Mouse (Mus musculus): ENCODE measurements around the gene Cacnb2.
A peak's percentile ranks its signal among the peaks of the same experiment; 100 is the strongest.

Gene Cacnb2

DNA sequence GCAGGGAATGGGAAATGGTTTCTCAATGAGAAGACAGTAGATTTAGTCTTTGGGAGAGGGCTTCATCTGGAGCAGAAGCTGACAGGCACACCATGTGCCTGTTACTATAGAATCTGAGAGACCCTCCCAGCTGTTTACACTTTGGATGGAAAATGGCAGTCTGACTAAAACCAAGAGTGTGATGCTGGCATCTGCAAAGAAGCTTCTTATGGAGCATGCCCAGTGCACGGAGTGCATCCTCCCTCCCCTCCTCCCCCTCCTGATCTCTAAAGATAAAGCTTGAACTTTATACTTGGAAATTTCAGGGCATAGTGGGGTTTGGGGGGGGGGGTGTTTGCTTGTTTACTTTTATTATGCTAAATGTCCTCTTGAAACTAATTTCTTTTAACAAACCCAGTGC is 270.2 kb downstream of the Cacnb2 start:
- DNase-seq (ENCODE audit: low spot score): no peak

DNA sequence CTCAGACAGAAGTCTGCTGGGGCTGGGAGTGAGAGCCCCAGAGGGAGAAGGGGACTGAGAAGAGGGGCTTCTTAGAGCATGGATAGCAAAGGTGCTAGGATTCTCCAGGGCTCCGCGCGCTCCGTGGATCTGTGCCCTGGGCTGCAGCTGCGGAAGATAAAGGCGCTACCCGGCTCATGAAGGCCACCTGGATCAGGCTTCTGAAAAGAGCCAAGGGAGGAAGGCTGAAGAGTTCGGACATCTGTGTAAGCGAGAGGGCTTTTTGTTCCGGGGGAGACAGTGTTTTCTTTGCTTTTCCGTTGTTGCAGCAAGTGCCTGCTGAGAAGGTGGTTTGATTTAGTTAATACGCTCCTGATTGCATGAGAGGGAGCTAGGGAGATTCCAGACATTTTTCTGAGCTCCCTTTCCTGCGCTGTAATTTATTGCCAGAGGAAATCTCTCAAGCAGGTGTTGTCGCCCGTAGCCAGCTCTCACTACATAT is 270.9 kb downstream of the Cacnb2 start:
- peak; percentile 36 for DNase-seq (ENCODE audit: low spot score)

- no peak for DNase-seq (ENCODE audit: low spot score)
Observed at GRCm38 (mm10) chr2:14874281-14875037, 271.6 kb downstream of the Cacnb2 start.

DNA sequence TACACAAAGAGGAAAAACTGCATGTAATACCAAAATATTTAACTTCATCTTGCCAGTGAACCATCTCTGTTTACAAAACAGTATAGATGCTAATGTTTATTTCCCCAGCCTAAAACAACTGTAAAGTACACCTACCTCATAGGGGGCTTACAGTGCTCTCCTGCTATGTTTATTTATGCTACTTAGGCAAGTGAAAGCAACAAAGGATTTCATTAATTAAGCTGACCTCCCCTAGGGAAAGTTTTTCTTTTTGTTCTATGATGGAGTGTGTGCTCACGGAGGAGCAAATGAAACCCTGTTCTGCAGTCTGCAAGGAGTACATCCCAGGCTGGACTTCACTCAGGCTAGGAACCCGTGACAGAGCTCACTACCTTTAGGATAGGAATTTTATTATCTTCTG is 272.2 kb downstream of the Cacnb2 start:
- DNase-seq (ENCODE audit: low spot score): no peak

DNA sequence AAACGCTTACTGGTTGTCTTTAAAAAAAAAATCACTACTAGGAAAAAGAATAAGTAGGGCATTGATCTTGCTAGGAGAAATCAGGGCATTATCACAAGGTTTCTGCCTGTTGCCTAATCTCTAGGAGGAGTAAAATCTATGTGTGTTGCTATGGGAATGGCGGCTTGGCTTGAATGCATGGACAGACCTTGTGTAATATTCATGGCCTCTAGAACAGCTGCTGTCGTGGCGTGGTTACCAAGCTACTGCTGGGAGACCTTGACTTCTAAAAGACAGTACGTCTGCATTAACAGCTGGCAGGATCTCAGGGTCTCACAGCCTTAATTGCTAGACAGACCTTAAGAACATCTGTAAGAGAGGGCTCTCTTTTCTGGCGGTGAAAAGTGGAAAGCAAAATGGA is 272.7 kb downstream of the Cacnb2 start:
- DNase-seq (ENCODE audit: low spot score): peak; percentile 41

DNA sequence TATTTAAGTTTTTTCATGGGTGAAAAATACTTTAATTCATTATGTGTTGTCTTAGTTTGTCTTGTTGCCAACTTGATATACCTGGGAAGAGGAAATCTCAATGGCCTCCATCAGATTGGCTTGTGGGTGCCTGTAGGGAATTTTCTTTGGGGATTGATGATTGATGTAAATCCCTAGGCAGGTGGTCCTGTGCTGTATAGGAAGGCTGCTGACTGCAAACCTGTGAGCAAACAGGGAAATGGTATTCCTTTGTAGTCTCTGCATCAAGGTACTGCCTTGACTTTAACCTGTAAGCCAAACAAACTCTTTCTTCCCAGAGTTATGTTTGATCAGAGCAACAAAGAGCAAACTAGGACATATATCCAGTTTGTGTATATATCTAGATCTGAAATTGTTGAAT is 276.1 kb downstream of the Cacnb2 start:
- no peak for DNase-seq (ENCODE audit: low spot score)

- no peak for DNase-seq (ENCODE audit: low spot score)
Observed at GRCm38 (mm10) chr2:14883460-14883859, 280.6 kb downstream of the Cacnb2 start.

DNA sequence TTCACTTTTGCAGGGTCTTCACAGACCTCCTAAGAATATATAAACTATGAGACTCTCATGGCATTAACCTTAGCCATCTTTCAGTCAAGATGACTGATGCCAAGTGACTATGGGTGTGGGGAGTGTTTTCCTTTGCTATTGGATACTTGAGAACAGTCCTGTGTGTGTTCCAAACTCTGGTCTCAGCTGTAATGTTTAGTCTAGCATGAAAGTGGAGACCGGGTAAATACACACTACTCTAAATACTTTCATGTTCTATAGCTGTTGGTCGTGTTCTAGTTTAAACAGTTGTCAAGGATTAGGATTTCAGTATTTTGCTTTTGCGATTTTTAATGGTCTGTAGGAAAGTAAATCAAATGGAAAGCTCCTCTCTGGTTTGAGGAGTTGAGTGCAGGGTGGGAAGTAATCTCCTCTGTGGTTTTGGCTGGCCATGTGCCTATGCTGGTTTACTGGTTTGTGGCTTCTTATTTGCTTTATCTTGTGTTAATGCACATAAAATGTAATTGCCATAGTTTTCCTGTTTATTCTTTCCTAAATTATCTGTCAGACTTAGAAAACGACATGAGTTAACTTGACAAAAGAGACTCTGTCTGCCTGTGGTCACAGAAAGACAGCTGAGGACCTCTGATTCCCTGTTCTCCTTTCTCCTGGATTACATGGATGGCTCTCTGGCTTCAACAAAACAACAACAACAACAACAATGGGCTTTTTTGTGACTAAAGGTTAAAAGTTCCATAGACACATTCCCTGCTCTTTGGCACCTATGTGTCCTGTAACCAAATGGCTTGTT is 285.7 kb downstream of the Cacnb2 start:
- no peak for DNase-seq (ENCODE audit: low spot score)

- peak; percentile 4 for DNase-seq (ENCODE audit: low spot score)
Observed at GRCm38 (mm10) chr2:14903837-14904236, 300.9 kb downstream of the Cacnb2 start.

DNA sequence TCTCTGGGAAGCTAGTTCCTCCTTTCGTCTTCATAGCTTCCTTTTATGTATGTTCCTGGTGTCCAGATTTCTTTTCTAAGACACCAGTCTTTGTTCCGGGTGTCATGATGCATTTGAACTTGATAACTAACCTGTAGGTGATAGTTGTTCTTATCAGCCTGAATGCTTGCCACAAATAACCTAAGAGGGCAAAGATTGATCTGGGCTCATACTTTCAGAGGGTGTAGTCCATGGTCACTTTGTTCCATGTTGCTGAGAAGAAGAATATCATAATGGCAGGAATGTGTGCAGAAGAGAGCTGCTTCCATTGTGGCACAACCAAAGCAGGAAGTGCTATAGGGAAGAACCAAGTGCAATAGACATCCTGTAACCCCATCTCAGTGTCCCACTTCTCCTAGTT is 302.0 kb downstream of the Cacnb2 start:
- no peak for DNase-seq (ENCODE audit: low spot score)

DNA sequence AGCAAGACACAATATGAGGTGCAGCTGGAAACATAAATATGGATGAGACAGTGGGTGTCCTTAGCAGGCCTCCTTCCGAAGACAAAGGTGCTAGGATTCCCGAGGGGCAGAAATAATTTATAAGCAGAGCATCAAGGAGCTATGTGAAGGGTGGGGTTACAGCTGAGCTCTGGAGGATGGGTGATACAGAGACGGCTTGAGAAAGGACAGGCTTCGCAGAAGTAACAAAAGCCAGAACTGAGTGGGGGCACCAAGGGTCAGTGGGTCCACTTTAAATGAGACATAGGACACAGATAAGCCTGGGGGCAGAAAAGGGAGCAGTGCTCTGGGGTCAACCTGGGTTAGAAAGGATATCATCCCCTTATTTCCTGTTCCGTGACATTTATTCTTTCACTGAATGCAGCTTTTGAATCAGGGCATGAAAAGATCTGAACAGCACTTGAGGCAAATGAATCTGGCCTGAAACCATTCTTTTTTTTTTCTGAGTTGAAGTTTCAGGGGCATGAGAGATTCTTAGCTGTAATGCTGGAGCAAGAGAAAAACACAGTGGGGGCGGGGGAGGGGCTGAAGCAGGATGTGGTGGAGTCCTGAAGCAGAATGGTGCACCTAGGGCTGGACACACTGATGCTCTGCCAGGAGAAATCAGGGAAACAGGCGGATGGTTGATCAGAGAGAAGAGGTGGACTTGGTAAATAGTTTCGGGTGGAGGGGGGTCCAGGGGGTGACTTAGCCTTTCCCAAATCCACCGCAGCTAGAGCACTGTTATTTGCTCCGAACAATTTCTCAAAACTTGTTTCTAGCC is 304.4 kb downstream of the Cacnb2 start:
- DNase-seq (ENCODE audit: low spot score): peak; percentile 22

DNA sequence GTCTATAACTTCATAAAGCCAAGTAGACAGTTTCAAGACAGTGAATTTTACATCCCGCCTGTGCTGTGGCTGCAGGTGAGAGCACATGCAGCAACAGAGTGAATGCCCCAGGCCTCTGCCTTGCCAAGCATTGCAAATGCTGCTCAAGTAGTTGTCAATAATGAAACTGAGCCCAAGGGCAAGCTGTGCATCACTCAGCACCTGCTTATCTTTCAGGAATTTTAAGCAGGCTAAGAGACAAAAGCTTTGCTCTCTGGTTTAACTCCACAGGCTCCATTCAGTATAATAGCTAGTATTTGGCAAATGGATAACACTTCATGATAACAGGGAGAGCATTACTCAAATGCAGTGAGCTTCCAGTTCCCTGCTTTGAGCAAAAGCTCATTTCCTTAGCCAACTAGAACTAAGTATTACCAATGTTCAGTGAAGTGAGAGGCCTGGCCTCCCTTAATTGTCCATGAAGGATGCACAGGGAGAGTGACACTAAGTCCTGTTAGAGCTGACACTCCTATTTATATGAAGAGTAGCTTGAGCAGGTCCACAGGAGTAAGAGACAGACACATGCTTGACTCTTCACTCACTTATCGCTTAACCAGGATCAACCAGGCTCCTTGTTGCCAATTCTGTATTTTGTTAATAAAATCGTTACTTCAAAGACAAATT is 314.8 kb downstream of the Cacnb2 start:
- peak; percentile 26 for DNase-seq (ENCODE audit: low spot score)

GRCm38 (mm10) chr2:14929866-14930265 is 327.0 kb downstream of the Cacnb2 start:
- no peak for DNase-seq (ENCODE audit: low spot score)

DNA sequence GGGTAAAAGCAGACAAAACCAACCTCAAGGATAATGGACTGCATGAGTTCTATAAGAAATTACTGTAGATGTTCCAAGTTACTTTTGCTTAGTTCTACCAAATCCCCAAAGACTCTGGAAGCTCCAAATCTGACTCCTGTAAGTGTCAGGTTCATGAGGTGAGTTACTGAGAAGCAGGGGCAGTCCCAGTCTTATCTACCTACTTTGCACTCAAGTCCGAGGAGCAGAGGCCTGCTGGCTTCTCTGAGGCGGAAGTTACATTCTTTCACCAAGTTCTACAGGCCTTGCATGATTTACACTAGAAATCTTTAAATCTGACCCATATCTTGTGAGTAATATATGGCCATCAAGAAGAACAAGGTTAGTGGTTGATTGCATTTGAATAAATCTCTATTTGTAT is 329.1 kb downstream of the Cacnb2 start:
- DNase-seq (ENCODE audit: low spot score): no peak

DNA sequence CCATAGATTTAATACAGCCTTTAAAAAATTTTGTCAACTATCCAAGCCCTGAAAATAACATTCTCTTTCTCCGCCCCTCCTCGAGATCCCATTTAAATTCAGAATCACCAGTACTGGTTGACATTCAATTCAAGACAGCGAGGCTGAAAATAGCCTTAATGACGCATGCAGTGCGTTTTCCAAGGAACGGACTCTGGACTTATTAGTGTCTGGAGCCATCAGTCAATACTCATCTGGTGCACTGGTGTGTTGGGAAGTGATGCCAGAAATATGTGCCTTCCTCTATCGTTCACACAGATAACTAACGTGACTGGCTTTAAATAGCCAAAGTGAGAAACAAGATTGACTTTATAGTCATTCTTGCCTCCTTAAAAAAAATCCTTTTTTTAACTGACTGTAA is 333.6 kb downstream of the Cacnb2 start:
- no peak for DNase-seq (ENCODE audit: low spot score)

GRCm38 (mm10) chr2:14942261-14942660 is 339.4 kb downstream of the Cacnb2 start:
- DNase-seq (ENCODE audit: low spot score): peak; percentile 10

- DNase-seq (ENCODE audit: low spot score): no peak
Observed at GRCm38 (mm10) chr2:14943691-14944357, 340.9 kb downstream of the Cacnb2 start.

DNA sequence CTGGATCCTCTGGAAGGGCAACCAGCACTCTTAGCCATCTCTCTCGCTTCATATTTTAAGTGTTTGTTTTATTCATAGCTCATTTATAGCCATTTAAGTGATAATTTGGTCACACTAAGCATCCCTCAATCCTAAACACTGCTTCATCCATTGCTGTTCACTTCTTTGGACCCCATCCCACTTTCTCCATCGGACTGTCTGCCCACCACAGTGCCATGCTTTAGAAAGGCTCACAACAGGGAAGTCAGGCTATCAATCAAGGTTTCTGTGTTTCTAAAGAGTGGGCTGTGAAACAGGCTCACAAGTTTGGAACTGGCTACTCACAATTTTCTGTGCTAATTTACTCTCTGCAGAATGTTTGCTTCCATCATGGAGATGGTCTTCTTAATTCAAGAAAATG is 350.2 kb downstream of the Cacnb2 start:
- DNase-seq (ENCODE audit: low spot score): no peak

DNA sequence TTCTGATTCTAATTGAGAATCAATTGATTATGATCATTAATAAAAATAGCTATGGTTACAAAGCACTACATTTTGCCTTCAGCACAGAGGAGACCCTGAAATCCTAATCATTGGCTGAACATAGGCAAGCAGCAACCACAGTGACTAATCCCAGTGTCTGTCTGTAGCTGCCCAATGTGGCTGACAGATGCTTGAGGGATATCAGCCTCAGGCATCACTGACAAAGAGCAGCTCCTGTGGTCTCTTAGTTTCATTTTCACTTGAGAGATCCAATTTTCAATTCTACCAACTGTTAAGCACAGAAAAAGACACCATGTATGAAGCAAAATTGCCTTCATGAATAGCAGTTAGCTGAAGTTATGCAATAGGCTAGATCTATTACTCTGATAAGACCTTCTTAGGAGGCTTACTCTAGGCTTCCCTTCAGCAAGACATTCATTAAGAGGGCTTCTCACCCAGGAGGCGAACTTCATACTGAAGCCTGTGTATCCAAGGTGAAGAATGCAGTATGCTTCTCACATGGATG is 358.1 kb downstream of the Cacnb2 start:
- DNase-seq (ENCODE audit: low spot score): no peak

DNA sequence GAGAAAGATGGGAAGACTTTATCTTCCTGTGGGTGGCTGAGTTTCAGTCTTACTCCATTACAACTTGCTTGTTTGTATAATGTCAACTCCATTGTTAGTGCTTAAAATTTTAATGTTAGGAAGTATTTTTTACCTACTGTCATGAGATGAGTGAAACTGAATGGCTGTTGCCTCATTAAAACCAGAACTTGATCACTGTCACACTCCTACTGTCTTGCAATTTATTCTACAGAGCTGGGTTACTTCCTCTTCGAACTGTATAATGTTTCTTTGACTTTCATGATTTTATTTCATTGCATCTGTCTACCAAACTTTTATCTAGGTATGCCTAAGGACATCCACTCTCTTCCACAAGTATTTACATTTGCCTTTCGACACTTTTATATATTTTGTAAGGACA is 358.6 kb downstream of the Cacnb2 start:
- DNase-seq (ENCODE audit: low spot score): no peak

DNA sequence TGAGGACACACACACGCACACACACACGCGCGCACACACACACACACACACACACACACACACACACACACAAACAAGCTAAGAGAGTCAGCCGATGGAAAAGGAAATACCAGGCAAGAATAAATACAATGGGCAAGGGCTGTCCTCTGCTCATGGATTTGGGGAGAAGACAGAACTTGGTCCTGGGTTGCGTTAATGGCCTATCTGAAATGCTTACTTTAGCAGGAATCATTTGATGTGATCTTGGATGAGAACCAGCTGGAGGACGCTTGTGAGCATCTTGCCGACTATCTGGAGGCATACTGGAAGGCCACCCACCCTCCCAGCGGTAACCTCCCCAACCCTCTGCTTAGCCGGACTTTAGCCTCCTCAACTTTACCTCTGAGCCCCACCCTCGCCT is 381.1 kb downstream of the Cacnb2 start:
- DNase-seq (ENCODE audit: low spot score): no peak

Measured in retina, embryonic 14.5 days (tissue).